Mouse (Mus musculus) lung, postnatal 25 days (tissue): ENCODE measurements around the gene Spata31d1c.

Source experiments
- DNase-seq: peaks from one replicate; pipeline ENCODE4 v3.0.0; 2022; ENCODE audit warnings: low spot score

Spata31d1c gene

GRCm38 (mm10) chr13:65032758-65033157 is at the start of gene Spata31d1c:
Gene Spata31d1c, plus strand, starts transcription at chr13:65033058.
- no peak for DNase-seq

GRCm38 (mm10) chr13:64988828-64989227 is 44.0 kb upstream of the Spata31d1c start:
- no peak for DNase-seq

GRCm38 (mm10) chr13:65005414-65005813 is 27.4 kb upstream of the Spata31d1c start:
- DNase-seq: no peak

- no peak for DNase-seq
Observed at GRCm38 (mm10) chr13:65006760-65007159, 26.1 kb upstream of the Spata31d1c start.

GRCm38 (mm10) chr13:65007971-65008370 is 24.9 kb upstream of the Spata31d1c start:
- DNase-seq: no peak

- DNase-seq: no peak
Observed at GRCm38 (mm10) chr13:65011052-65011738, 21.7 kb upstream of the Spata31d1c start.

GRCm38 (mm10) chr13:65035057-65035456 is 2.2 kb downstream of the Spata31d1c start:
- DNase-seq: no peak

- no peak for DNase-seq
Observed at GRCm38 (mm10) chr13:65052660-65053059, 19.8 kb downstream of the Spata31d1c start, which contains the start of gene Prss47. Gene Prss47, minus strand, starts transcription at chr13:65052760.

GRCm38 (mm10) chr13:65069969-65070368 is 37.1 kb downstream of the Spata31d1c start:
- DNase-seq: peak; percentile 3
